Mouse (Mus musculus): Measurements from ENCODE around the gene Itgb6. TPM values are rescaled to one million over a fixed set of nuclear protein-coding genes. Genes with fewer than 3 reads are reported as not detected.

The Itgb6 gene
- polyA plus RNA-seq, 1 experiment = 0.06 TPM

GRCm38 (mm10) chr2:60713857-60714256, 8.6 kb downstream of the Itgb6 start:
- DNase-seq (ENCODE audit: extremely low spot score in 1 of 2, low spot score in 1 of 2) = no peak

- no peak for DNase-seq (ENCODE audit: extremely low spot score in 1 of 2, low spot score in 1 of 2)
These were observed 9.6 kb downstream of the Itgb6 start for GRCm38 (mm10) chr2:60712891-60713290.

DNA sequence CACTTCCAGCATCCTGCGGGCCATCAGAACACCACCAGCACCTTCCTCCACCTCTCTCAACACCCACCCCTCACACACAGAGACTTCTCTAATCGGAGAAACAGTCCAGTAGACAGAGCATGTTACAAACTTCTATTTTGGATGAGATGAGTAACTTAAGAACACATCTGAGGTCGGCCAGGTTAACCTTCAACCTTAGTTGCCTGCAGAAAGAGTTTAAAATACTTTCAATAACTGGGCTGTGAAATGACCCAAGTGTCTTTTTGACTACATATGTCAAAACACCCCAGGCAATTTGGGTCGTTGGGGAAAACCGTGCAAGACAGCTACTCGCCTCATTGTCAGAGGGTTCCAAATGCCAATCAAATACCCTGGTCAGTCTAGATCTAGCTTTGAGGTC, 10.0 kb downstream of the Itgb6 start:
- DNase-seq (ENCODE audit: extremely low spot score in 1 of 2, low spot score in 1 of 2) = no peak

GRCm38 (mm10) chr2:60711098-60711880, 11.2 kb downstream of the Itgb6 start:
- DNase-seq (ENCODE audit: extremely low spot score in 1 of 2, low spot score in 1 of 2) = no peak

DNA sequence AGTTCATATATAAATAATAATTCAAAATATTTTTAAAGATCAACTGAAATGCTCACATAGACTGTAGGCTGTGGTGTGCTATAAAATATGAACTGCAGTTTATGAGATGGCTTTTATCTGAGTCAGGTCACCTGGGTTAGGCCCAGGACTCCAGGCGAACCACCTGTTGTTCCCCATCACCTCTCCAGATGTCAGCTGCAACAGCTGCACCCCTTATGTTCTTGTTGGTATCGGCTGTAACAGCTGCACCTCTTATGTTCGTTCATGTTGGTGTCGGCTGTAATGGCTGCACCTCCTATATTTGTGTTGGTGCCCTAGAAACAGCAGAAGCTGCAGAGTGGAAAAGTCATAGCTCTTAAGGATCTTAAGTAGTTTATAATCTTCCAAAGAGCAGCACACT, 12.1 kb downstream of the Itgb6 start:
- no peak for DNase-seq (ENCODE audit: extremely low spot score in 1 of 2, low spot score in 1 of 2)

- DNase-seq (ENCODE audit: extremely low spot score in 1 of 2, low spot score in 1 of 2) = no peak
These were observed 13.8 kb downstream of the Itgb6 start for GRCm38 (mm10) chr2:60708671-60709070.

DNA sequence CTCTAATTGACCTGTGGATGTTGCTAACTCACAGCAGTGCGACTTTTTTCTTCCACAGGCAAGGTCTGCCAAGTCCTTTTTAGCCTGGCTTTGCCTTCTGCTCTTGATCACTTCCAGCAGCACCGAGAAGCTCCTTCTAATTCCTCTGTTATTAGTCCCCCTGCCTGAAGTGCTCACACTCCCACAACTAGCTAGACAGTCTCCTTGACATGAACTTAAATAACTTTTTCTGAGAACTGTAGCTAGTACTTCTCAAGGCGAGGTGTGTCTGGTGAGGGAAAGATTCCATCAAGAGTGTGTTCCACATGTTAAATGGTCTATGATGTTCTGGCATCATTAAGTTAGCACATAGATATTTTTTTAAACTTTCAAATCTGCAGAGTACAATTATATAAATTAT, 15.6 kb downstream of the Itgb6 start:
- DNase-seq (ENCODE audit: extremely low spot score in 1 of 2, low spot score in 1 of 2) = no peak

GRCm38 (mm10) chr2:60705426-60705825, 17.0 kb downstream of the Itgb6 start:
- DNase-seq (ENCODE audit: extremely low spot score in 1 of 2, low spot score in 1 of 2) = no peak

DNA sequence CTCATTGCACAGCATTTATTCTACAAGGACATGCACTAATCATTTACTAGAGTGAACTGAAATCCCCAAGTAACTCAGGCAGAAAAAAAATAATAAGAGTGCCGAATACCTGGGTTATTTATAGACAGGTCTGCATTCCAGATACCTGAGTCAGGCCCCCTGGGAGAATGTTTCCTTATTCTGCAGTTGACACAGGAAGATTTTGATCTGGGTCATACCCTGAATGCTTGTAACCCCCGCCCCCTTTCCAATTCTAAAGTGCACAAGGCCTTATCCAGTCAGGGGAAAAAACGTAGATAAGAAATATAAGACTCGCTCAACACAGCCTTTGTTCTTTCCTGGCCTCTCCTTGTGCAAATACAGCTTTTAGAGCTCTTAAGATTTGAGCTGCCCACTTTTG, 19.1 kb downstream of the Itgb6 start:
- DNase-seq (ENCODE audit: extremely low spot score in 1 of 2, low spot score in 1 of 2) = no peak

DNA sequence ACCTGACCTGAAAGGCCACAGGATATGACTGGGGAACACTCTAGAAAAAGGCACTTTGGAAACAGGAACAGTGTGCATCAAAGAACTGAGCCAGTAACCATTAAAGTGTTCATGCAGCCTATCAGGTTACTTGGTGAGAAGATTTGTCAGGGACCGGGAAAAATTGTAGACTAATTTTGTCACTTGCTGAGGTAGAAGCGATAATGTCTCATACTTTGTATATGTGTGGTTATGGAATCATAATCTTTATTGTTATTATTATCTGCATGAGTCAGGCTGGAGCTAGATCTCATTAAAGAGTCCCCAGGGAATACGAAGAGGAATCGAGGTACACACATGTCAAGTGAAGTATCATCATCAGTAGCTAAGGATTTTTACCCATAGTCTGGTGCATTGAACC, 21.5 kb downstream of the Itgb6 start:
- DNase-seq (ENCODE audit: extremely low spot score in 1 of 2, low spot score in 1 of 2) = no peak

- no peak for DNase-seq (ENCODE audit: extremely low spot score in 1 of 2, low spot score in 1 of 2)
These were observed 22.4 kb downstream of the Itgb6 start for GRCm38 (mm10) chr2:60700013-60700412.

- no peak for DNase-seq (ENCODE audit: extremely low spot score in 1 of 2, low spot score in 1 of 2)
These were observed 22.9 kb downstream of the Itgb6 start for GRCm38 (mm10) chr2:60699591-60699990.

DNA sequence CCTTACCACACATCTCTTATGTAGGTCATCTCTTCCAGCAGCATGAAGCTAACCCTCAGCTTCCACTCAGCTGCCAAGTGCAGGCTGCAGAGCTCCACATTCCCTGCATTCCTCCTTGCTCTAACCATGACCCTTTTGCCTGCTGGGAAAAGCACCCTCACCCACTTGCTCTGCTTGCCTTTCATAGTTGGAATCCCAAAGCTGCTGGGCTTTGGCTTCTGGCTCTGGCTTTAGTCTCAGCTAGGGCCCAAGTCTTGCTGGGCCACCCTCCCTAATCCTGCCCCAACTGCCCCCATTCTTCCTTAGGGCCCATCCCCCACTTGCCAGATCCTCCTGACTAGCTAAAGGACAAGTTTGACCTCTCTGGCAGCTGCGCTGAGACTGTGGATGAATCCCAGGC, 24.3 kb downstream of the Itgb6 start:
- DNase-seq (ENCODE audit: extremely low spot score in 1 of 2, low spot score in 1 of 2) = no peak

GRCm38 (mm10) chr2:60697530-60697929, 24.9 kb downstream of the Itgb6 start:
- no peak for DNase-seq (ENCODE audit: extremely low spot score in 1 of 2, low spot score in 1 of 2)

GRCm38 (mm10) chr2:60696559-60696958, 25.9 kb downstream of the Itgb6 start:
- DNase-seq (ENCODE audit: extremely low spot score in 1 of 2, low spot score in 1 of 2) = no peak

DNA sequence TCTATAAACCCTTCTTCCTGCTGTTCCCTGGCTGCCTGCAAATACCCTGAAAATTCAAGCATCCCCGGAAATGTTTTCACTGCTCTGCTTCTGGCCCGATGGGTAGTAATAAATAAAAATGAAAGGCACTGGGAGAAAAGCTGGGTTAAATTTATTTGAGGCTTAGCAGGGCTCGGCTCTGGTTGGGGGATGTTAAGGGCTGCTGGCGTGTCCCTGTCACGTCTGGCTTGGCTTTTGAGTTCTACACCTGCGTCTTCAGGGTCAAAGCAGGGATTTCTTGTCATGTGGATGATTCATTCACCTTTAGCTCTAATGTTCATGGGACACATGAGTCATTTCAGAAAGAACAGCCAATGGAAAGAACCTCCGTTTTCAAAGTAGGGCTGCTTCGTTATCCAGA, 26.7 kb downstream of the Itgb6 start:
- DNase-seq (ENCODE audit: extremely low spot score in 1 of 2, low spot score in 1 of 2) = no peak

DNA sequence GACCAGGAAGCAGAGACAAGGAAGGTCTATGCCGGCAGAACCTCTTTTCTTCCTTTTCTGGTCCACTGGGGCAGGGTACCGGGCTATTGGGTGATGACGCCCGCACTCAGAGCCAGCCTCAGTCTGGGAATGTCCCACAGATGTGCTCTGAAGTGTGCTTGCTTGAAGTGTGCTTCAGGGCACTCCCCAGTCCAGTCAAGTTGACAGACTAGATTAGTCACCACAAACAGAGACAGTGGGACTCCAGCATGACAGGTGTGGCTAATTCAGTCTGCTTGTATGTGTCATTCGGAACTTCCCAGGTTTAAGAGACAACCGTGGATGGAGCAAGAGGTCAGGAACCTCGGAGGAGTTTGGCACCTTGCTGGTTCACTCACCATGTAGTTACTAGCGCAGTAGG, 27.9 kb downstream of the Itgb6 start:
- no peak for DNase-seq (ENCODE audit: extremely low spot score in 1 of 2, low spot score in 1 of 2)

DNA sequence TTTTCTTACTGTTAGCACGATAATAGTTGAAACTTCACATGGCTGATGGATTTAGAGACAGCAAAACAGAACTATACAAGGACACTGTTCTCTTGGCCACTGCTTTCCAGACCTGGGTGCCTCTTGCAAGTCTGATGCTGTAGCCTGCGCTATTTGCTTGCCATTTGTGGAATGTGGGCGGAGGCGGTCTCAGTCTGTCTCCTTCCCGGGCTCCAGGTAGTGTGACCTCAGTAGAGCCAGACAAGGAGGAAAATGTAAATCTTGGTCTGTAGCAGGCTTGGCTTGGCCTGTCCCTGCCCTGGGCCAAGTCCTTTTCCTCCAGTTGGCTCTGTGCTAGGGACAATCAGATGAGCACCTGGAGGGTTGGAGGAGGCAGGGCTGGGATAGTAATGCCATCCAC, 30.2 kb downstream of the Itgb6 start:
- no peak for DNase-seq (ENCODE audit: extremely low spot score in 1 of 2, low spot score in 1 of 2)

GRCm38 (mm10) chr2:60690212-60690611, 32.2 kb downstream of the Itgb6 start:
- no peak for DNase-seq (ENCODE audit: extremely low spot score in 1 of 2, low spot score in 1 of 2)

GRCm38 (mm10) chr2:60688944-60689615, 33.4 kb downstream of the Itgb6 start:
- DNase-seq (ENCODE audit: extremely low spot score in 1 of 2, low spot score in 1 of 2) = peak in 1 of 2 experiments; percentile 25

- DNase-seq (ENCODE audit: extremely low spot score in 1 of 2, low spot score in 1 of 2) = no peak
These were observed 34.3 kb downstream of the Itgb6 start for GRCm38 (mm10) chr2:60688150-60688549.

- no peak for DNase-seq (ENCODE audit: extremely low spot score in 1 of 2, low spot score in 1 of 2)
These were observed 36.5 kb downstream of the Itgb6 start for GRCm38 (mm10) chr2:60685973-60686372.
